Mouse (Mus musculus) thymus, adult 2 months (tissue): ENCODE measurements around the gene Eps8l1.
A peak's percentile ranks its signal among the peaks of the same experiment; 100 is the strongest.

Source experiments
- CTCF ChIP-seq: fragments of 200-500 bp; IDR thresholded peaks from 2 replicates; pipeline ENCODE4 v1.5.1; 2012; ENCODE audit warnings: mild to moderate bottlenecking, control low read depth, low read length, moderate library complexity, borderline replicate concordance; ENCODE audit not compliant: control insufficient read depth, poor library complexity, insufficient read depth; ENCODE audit errors: extremely low read depth
- POLR2A ChIP-seq: fragments of 200-500 bp; IDR thresholded peaks from 2 replicates; pipeline ENCODE4 v1.6.1; 2012; ENCODE audit warnings: mild to moderate bottlenecking, low read length, control low read depth, moderate library complexity; ENCODE audit not compliant: control insufficient read depth, poor library complexity, insufficient read depth; ENCODE audit errors: extremely low read depth

- TF ChIP-seq CTCF = peak; percentile 61; the same call in 1 of the 2 replicates
- peak; percentile 88 for TF ChIP-seq POLR2A
Measured at GRCm38 (mm10) chr7:4501558-4502397, 41.3 kb downstream of the Eps8l1 start, which contains the start of gene Ppp1r12c.
